Mouse (Mus musculus) gastrocnemius, postnatal 36 days (tissue): ENCODE results near the gene Inha. TPM values are rescaled to one million over a fixed set of nuclear protein-coding genes. Genes with fewer than 3 reads are reported as not detected.

Experiments
- DNase-seq, 2 experiments: peaks; one replicate each; pipeline ENCODE4 v3.0.0; 2022
- intact Hi-C: fragments of 180-260 bp; cut with DNase I; formaldehyde crosslinking; loops from one replicate; pipeline ENCODE4 v1.15.1; 2025
- total RNA-seq, 2 experiments: library from RNA; stranded (reverse); gene quantifications; 2 replicates each; pipeline ENCODE4 v1.2.3; 2021

The Inha gene
- total RNA-seq, 2 experiments from 2014 or later, result 2.5 to 5.8 TPM

DNA sequence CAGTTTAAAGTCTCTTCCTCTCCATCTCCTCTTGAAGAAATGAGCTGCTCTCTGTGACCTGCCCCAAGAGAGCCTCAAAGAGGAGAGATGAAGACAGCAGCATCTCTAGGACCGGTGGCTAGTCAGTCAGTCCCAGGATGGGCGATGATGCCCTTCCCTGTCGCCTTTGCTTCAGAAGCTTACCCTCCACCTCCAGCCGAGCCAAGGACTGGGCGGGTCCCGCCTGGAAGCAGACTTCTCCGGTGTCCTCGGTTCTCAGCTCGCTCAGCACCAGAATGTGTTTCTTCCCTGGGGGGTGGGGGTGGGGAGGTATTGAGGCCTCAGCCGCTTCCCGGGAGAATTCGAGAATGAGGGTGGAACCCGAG lies 19.9 kb upstream of the Inha start:
- no peak for DNase-seq
- intact Hi-C loops, result loop anchor here (5.0 kb wide), 1 partner anchor 60 kb away; the partner anchor contains the start of gene Slc4a3

DNA sequence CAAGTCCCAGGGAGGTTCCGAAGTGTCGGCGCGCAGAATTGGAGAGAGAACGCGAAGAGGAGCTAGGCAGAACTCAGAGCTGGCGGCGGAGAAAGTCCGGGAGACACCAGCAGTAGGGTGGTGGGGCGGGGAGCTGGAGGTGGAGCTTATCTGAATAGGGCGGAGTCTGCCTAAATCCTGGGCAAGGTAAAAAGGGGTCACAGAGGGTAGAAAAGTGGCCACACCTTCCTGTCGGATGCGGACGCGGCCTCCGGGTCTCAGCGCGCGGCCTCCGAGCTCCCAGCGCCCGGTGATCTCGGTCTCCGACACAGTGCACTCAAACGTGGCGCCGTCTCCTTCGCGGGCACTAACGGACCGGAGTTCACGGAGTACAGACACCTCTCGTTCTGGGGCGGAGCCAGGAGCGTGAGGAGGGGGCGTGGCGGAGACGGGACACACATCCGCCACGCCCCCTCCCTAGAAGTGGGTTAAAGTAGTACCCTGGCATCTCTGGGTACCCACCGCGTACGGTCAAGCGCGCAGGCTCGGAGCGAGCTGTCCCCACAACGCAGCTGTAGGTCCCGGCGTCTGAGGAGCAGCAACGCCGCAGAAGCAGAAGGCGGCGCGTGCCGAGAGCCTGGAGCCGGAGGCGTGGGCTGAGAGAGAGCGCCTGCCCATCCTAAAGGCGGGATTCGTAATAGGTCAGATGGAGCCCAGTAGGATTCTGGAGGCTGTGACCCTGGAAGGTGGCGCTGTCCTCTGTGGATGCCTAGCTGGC lies 19.3 kb upstream of the Inha start:
- intact Hi-C loops, result loop anchor here (5.0 kb wide), 1 partner anchor 60 kb away; the partner anchor contains the start of gene Slc4a3
- no peak for DNase-seq

DNA sequence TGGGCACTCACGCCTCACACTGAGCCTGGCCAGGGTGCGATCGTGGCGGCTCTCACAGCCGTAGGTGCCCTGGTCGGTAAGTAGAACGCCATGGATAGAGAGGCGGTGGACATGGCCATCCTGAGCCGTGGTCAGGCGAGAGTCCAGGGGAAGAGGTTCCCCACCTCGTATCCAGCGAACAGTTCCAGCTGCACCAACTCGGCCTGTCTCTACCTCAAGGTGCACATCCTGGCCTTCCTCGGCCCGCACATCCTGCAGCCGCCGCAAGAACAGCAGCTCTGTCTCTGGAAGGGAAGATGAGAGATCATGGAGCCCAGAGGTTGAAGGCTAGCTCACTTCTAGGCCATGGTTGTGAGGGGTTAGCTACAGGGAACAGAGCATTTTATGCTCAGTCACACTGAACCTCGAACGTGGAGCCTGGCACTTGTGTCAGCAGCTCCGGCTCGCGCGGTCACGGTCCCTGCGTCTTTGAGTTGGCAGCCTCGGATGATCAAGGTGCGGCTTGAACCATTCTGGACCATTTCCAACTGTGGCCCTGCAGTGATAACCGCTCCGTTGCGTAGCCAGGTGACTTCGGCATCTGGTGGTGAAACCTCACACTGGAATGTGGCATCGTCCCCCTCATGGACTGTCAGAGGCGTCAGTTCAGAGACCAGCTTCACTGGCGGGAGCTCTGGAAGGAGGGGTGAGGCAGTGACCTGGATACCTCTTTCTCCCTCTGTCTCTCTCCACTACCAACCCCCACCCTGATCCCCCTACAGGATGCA lies 15.9 kb upstream of the Inha start:
- no peak for DNase-seq
- intact Hi-C loops, result no loop called here

DNA sequence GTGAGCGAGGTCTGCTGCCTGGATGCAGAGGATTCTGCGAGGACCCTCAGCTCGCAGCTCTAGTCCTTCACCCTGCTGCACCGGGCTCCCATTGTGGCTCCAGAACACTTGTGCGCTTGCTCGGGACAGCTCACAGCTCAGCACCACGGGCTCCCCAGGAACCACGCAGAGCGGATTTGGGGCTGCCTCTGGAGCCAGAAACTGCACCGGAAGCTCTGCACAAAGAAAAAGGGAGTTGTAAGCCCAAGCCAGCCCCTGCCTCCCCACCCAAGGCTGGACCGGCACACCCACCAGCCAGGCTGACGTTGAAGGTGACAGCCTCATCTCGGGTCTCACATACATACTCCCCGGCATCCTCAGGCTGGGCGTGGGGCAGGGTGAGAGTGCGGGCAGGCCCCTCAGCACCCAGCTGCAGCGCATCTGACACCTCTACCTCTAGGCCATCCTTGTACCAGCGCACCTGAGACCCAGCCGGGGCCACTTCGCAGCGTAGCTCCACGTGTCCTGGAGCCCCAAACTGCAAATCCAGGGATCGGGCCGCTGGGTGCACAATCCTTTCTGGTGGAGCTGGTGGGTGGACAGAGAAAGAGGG lies 14.2 kb upstream of the Inha start:
- DNase-seq, result no peak
- intact Hi-C loops, result no loop called here

DNA sequence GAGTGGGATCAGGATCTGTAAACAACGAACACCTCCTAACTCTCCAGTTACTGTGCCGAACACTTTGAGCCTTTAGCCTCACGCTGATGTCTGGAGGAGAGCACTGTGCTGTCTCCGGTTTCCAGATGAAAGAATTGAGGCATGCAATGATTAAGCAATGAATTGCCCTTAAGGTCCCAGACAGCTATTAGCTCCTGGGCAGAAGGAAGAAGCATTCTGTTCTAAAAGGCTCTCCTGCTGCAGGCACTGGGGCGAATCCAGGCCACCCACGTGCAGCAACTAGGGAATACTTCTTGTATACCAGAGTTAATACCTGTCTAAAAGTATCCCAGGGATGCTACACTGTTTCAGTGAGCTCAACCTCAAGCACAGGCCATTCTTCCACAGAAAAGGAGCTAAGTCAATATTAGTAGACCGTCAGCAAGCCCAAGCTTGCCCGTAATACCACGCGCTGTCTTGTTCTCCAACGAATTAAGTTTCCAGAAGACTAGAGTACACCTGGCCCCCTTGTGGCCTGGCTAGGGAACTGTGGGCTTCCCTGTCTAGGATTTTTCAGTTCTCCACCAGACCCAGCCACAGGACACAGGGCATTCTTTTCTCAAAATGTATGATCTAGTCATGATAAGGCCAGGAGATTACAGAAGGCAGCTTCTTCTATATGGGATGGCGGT lies 11.9 kb upstream of the Inha start:
- intact Hi-C loops, result no loop called here
- DNase-seq, result no peak

- intact Hi-C loops, result no loop called here
- DNase-seq, result no peak
Observed at GRCm38 (mm10) chr1:75498897-75499296, 8.0 kb upstream of the Inha start.

DNA sequence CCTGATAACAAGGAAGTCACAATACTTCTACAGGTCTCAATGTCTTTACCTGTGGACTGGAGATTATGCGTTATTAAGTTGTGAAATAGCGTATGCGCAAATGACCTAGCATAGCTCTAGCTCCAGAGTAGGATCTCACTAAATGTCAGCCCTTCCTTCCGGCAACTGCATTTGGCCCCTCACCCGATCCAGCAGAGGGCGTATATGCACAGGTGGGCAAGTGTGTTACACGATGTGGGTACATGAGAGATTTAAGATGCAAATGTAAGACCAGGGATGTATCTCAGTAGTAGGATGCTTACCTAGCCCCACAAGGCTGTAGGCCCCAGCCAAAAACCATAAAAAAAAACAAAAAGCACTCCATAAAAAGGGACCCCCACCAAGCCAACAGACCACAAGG lies 7.4 kb upstream of the Inha start:
- no peak for DNase-seq
- intact Hi-C loops, result no loop called here

GRCm38 (mm10) chr1:75501905-75502304 lies 5.0 kb upstream of the Inha start:
- intact Hi-C loops, result no loop called here
- no peak for DNase-seq

GRCm38 (mm10) chr1:75502945-75503650 lies 3.8 kb upstream of the Inha start:
- intact Hi-C loops, result no loop called here

DNA sequence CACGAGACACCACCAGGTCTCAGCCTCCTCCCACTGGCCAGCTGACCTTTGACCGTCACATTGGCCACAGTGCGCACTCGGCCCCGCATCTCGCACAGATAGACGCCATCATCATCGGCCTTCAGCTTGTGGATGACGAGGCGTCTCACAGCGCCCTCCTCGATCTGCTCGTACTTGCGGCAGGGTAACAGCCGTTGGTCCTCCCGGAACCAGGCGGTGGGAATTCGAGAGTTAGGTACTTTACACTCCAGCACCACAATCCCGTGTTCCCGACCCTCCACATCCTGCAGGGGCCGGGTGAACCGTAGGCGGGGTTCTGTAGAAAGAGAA lies 3.3 kb upstream of the Inha start:
- no peak for DNase-seq
- intact Hi-C loops, result no loop called here

More at GRCm38 (mm10) chr1:75502945-75503650, 3.8 kb upstream of the Inha start:
- DNase-seq, result no peak

- intact Hi-C loops, result no loop called here
- DNase-seq, result no peak
Observed at GRCm38 (mm10) chr1:75504256-75505045, 2.4 kb upstream of the Inha start.

GRCm38 (mm10) chr1:75505159-75505955 lies 1.5 kb upstream of the Inha start:
- intact Hi-C loops, result no loop called here
- DNase-seq, result peak; percentile 59 to 68

GRCm38 (mm10) chr1:75505956-75506831 lies 683 bp upstream of the Inha start, which contains the start of gene Obsl1:
Gene Obsl1, minus strand, starts transcription at chr1:75506452.
- intact Hi-C loops, result no loop called here
- DNase-seq, result peak; percentile 63 to 70

GRCm38 (mm10) chr1:75509586-75509985 lies 2.7 kb downstream of the Inha start:
- no peak for DNase-seq
- intact Hi-C loops, result no loop called here

DNA sequence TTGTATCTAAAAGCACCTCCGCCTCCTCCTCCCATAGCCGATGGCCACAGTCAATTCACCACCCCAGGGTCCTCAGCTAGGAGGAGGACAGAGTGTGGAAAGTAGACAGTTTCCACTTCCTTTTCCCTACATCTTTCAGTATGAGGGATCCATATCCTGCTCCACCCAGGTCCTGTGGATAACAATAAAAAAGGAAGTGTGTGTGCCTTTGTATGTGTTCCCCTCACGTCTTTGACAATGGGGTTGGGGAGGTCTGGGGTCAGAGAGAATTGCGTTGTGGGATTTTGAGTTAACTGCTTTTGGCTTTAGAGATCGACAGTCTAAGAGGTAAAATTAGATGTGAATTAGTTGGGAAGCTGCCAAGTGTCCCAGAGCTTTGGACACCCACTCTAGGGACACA lies 3.3 kb downstream of the Inha start:
- no peak for DNase-seq
- intact Hi-C loops, result no loop called here

DNA sequence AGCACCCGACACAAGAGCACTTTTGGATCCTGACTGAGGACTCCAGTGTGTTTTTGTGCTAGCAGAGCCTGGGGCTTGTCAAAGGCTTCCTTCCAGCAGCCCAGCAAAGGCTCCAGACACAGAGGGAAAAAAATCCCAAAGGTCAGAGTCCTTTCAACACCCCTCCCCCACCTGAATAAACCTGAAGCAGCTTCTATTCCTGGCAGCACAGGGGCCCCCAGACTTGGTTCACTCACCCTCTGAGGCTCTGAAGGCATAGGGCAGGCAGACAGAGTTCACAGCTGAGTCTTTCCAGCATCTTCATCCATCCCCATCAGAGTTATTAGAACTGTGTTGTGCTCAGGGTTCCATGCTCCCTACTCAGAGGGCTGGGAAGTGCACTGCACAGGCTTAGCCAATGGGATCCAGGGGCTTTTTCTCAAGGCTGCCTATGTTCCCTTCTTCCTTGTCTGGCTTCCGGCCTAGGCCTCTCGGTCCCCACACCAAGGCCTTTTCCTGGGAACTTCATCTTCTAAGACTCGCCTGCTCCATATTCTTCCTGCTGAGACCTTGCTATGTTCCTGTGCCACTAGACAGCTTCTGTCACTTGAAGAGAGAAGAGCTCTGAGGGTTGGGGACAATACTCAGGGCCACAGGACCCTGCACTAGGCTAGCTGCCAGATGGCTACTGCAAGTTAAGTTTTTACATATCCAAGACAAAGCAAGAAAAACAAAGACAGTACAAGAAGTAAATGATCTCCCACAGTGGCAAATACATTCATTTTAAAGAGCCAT lies 4.7 kb downstream of the Inha start:
- intact Hi-C loops, result no loop called here
- DNase-seq, result no peak

DNA sequence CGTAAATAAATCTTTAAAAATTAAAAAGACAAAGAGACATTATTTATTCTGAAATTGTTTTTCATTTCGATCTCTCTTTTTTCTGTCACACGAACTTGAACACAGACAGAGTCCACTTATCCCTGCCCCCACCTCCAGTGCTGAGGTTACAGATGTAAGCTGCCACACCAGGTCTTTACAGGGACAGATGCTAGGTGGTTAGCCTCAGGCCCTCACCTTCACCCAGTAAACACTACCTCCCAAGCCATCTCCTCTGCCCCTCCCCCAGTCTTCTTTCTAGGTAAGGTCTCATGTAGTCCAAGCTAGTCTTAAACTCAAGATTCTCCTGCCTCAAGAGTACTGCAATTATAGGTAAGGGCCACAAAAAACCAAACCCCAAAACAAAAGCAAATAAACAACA lies 5.7 kb downstream of the Inha start:
- intact Hi-C loops, result no loop called here
- DNase-seq, result no peak
